Mouse (Mus musculus) activated CD4-positive, CD25-positive, alpha-beta regulatory T cell, adult 4 months (primary cell): ENCODE measurements around the gene Atf6. TPM values are rescaled to one million over a fixed set of nuclear protein-coding genes. Genes with fewer than 3 reads are reported as not detected.

Experiments used
- ATAC-seq: one replicate; pipeline ENCODE4 v1.8.0; 2017
- polyA plus RNA-seq, 2 experiments: library from polyadenylated mRNA; unstranded; fragments of 100-300 nt; shearing (Covaris generic); gene quantifications; one replicate each; pipeline ENCODE4 v1.2.1; 2017

Atf6 gene
- 1 to 10 TPM; 6.5 to 8.2 TPM for polyA plus RNA-seq

GRCm38 (mm10) chr1:170867691-170868105, at the start of gene Atf6:
Gene Atf6, minus strand, starts transcription at chr1:170867771.
- peak; percentile 58 for ATAC-seq

DNA sequence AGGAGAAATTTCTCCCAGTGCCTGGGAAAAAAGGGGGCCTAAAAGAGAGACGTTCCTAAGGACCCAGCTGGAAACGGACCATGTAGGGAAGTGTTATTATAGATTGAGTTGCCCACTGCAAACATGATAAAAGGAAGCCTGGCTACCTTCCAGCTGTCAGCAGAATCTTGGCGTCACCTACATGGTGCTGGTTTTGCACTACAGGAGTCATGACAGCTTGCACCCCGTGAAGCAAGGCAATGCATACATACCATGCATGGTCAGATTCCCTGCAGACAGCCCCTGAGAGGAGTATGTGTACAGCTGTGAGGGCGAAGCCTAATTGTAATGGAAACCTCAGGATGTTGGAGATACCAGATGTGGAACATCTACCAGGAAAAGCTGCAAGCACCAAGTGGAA, 48.1 kb upstream of the Atf6 start:
- no peak for ATAC-seq

GRCm38 (mm10) chr1:170912891-170913615, 45.5 kb upstream of the Atf6 start, which contains the start of gene Fcrlb:
Gene Fcrlb, minus strand, starts transcription at chr1:170912941.
- ATAC-seq = no peak

DNA sequence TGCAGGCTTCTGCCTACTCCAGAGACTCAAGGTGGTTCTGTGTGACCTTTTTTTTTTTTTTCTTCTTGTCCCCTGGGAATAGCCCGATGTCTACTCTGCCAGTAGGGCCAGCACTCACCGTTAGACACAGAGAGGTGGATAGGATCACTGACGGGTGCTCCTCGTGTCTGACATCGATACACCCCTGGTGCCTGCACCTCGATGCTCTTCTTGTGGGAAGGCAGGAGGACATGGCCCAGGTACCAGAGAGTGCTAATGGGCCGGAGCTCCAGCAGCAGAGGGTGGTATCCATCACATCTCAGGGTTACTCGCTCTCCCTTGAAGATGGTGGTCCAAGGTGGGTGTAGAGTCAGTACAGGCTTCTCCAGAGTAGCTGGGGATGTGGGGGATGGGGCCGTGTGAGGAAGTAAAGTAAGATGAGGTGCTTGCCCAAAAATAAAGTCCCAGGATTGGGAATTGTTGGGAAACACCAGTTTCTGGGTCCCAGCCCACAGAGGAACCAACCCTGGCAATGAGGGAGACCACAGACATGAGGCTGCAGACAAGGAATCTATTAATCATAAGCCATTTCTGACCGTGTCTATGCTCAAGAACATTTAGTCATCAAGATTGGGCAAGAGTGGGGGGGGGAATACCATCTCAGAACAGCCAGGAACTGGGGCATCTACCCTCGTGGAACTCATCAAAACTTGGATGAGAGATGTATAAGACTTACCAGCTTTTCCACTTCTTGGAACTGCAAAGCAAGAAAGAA, 44.5 kb upstream of the Atf6 start:
- ATAC-seq = no peak

DNA sequence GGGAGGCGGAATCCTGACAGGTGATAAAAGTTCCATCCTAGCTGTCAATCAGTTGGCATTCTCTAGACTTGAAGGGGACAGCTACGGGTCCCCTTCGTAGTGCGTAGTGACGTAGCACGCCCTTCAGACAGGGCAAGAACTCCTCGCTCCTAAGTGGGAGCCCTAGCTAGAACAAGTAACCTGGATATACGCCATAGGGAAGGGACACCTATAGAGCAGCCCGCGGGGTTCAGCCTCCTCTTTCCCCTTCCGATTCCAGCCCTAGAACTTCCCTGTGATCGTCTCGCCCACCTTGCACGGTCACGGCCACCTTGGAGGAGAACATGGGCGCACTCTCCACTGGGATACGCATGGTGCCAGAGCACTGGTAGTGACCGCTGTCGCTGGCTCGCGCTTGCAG, 40.8 kb upstream of the Atf6 start:
- ATAC-seq = no peak

- ATAC-seq = no peak
These were observed 40.1 kb upstream of the Atf6 start for GRCm38 (mm10) chr1:170907456-170908191.

GRCm38 (mm10) chr1:170907111-170907455, 39.5 kb upstream of the Atf6 start:
- ATAC-seq = no peak

DNA sequence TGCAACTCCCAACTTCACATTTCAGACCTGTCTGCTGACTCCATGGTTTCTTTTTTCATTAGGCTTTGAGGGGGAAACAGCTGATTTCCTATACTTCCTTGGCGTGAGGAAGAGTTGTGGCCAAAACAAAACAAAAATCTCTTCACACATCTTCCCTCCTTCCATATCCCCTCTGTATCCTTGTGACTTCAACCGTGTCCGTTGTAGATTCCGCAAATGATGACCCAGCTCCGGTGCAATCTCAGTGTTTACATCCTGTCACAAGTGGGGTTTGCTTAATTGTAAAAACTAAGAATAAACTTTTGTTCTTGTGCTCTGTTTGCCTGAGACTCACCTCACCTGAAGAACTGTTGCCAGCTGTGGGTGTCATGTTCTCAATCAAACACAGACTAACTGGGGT, 35.9 kb upstream of the Atf6 start:
- no peak for ATAC-seq

DNA sequence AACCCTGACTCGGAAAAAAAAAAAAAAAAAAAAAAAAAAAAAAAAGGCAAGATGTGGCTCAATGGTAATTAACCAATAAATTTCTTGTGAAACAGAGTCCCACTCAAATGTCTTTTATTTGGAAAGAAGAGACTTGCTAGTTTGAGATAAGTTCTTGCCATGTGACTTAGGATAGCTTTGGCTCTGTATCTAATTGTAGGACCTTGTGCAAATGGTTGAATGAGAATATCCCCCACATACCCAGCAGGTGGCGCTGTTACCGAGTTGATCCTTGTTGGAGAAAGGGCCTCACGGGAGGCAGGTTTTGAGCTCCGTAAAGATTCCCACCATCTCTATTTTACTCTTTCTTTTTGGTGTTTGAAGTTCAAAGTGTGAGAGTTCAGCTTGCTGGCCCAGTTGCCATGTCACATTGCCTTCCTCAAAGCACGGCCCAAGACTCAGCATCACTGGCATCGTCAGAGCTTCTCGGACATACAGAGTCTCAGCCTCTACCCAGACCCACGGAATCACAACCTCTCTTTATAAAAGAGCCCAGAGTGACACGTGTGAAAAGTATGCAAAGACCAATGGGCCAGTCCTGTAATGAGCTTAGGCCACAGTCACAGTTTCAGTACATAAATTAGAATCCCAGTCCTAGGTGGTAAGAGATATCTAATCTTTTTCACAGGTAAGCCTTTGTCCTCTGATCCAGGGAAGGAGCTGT, 34.1 kb upstream of the Atf6 start:
- ATAC-seq = peak; percentile 69

DNA sequence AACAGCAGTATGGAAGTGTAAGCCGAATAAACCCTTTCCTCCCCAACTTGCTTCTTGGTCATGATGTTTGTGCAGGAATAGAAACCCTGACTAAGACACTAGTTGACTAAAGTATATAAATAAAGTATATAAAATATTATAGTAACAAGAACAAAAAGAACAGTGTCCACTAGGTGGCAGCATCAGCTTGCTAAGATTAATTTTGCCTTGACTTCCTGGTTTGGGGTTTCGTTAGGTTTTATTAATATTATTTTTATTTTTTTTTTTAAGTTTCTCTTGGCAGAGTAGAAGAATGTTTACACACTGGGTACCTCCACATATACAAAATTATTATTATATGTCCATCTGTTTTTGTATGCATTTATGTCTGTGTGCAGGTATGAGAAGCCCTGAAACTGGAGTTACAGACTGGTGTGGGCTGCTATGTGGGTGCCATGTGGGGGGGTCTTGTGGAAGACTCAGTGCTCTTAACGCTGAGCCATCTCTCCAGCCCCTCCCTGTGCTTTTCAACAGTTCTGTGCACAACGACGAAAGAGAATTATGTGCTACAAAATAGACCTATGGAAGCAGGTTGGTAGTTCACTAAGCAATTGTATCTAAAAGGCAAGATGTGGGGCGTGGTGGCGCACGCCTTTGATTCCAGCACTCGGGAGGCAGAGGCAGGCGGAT, 33.4 kb upstream of the Atf6 start:
- ATAC-seq = peak; percentile 58

DNA sequence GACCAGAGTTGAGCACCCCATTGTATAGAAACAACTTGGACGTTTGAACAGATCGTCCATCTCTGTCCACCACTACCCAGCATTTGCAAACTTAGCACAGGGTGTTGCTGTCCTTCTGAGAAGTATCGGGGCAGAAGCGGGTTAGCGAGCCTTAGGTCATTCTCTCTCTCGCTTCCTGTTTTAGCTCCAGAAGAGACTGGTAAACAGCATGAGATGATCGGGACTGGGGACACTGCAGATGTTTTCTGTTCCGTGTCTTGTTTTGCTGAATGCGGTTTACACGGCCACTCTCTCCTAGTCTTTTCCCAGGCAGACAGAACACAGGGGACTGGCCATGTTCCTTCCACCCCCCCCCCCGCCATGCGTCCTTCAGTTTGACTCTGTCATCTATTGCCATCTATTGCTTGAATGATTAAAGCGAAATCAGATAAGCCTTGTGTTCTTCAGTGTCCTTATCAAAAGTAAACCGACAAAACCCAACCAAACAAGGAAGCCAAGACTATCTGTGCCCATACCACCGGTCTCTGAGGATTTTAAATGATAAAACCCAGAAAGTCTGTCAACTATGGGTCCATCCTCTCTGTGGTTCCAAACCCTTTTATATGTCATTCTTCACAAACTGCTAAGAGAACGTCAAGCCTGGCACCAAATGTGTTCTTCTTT, 31.0 kb upstream of the Atf6 start:
- ATAC-seq = no peak

GRCm38 (mm10) chr1:170896651-170897281, 29.2 kb upstream of the Atf6 start:
- no peak for ATAC-seq

DNA sequence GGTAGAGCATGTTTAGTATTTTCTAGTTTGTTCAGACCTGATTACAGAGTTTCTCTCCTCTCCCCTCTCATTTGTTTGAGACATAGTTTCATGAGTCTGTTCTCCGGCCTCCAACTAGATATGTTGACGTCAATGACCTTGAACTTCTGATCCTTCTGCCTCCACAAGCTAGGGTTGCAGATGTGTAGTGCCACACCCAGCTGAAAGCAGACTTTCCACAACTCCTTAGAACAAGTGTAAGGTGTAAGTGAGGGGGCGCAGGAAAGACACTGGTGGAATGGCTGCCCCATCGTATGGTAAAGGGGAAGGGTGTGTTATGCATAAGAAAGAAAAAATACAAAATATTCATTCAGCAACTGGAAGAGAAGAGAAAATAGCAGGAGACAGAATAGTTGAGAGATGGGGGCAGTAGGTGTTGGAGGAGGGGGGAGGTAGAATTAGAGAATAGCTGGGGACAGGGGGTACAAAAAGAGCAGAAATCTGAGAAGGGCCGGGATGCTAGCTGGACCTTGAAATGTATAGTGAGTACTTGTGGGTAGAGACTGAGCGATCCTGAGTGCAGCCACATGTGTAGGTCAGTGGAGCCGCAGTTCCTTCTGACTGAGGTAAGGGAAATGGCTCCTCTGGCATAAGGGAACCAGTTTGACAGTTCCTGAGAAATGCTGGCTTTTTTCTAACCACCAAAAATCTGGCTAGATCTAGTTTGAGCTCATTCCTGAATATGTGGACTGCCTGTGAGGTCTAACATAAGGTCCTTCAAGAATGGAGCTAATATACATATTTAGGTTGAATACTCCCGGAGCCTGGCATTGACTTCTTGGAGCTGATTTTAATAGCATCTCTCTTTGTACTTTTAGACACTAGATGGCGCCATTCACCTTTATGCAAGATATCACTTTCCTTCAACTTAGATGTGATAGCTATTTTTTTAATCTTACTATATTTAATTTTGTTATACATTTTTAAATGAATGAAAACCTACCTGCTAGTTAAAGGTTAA, 27.3 kb upstream of the Atf6 start:
- peak; percentile 57 for ATAC-seq

DNA sequence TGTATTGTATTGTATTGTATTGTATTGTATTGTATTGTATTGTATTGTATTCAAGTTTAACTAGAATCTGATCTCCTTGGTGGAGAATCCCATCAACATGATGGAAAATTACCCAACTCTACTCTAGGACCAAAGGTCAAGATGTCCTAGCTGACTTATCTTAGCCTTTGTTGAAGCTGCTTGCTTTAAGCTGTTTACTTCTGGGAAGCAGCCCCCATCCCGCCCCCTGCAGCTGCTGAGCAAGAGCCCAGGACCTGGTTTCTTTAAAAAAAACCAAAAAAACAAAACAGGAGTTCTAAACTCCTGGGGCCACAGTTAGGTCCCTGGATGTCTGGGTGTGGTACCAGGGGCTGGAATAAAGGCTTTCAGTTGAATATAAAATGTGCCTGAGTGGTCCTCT, 24.7 kb upstream of the Atf6 start:
- no peak for ATAC-seq

GRCm38 (mm10) chr1:170891646-170892045, 24.1 kb upstream of the Atf6 start:
- no peak for ATAC-seq

- ATAC-seq = no peak
These were observed 21.7 kb upstream of the Atf6 start for GRCm38 (mm10) chr1:170889310-170889709.

- ATAC-seq = no peak
These were observed 18.5 kb upstream of the Atf6 start for GRCm38 (mm10) chr1:170886044-170886458.

GRCm38 (mm10) chr1:170884978-170885561, 17.5 kb upstream of the Atf6 start, which contains the start of the genes Gm26620 and Dusp12:
Gene Gm26620, plus strand, starts transcription at chr1:170885065.
Gene Dusp12, minus strand, starts transcription at chr1:170885540.
- peak; percentile 97 for ATAC-seq

DNA sequence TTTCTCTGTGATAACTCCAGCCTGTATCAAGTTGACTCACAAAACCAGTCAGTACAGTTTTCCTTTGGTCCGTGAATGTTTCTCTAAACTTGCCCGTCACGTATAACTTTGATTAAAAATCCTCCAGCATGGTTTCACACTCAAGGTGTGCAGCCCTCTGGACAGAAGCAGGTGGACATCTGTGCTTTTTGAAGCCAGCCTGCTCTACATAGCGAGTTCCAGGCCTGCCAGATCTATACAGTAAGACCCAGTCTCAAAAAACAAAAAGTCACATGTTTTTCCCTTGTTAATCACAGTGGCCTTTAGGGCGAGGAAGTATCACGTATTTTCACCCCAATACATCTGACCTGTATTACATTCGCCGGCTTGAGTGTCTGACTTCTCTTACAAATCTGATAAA, 16.8 kb upstream of the Atf6 start:
- ATAC-seq = no peak
